Mouse (Mus musculus): ENCODE data around the gene Insm1. TPM values are rescaled to one million over a fixed set of nuclear protein-coding genes. Genes with fewer than 3 reads are reported as not detected.
A peak's percentile ranks its signal among the peaks of the same experiment; 100 is the strongest.

Insm1 gene
- polyA plus RNA-seq, 1 experiment from 2014 or later: 13.4 TPM

GRCm38 (mm10) chr2:146257037-146257436, 35.3 kb downstream of the Insm1 start:
- Histone ChIP-seq H3K9ac (no peak overlapping the region), H3K4me3 (replicated peaks) (no peak overlapping the region), H3K4me2 (no peak overlapping the region), H3K27ac (peak overlapping the region; percentile 46; the same call in 1 of the 2 replicates), H3K9me3 (no peaks in the 10 kb centered on the region), H3K27me3 (no peaks in the 10 kb centered on the region), H3K4me1 (peaks cover 53% of the 10 kb centered on the region), H3K36me3 (replicated peaks) (no peaks in the 10 kb centered on the region)
- peak; percentile 75 for ATAC-seq (ENCODE audit: low FRiP score)
- WGBS: 22% methylated on average over 3 of the region's 3 CpGs

GRCm38 (mm10) chr2:146257609-146258008, 35.9 kb downstream of the Insm1 start:
- no peaks in the 10 kb centered on the region for H3K36me3 ChIP-seq (replicated peaks)
- peaks cover 59% of the 10 kb centered on the region for H3K4me1 ChIP-seq
- peak; percentile 25; the same call in 1 of the 2 replicates for ATAC-seq (ENCODE audit: low FRiP score)
- H3K4me2 ChIP-seq: no peak overlapping the region
- no peak overlapping the region for H3K4me3 ChIP-seq (replicated peaks)
- H3K27ac ChIP-seq: peak overlapping the region; percentile 47
- H3K9me3 ChIP-seq: no peaks in the 10 kb centered on the region
- H3K27me3 ChIP-seq: no peaks in the 10 kb centered on the region
- H3K9ac ChIP-seq: no peak overlapping the region
- WGBS: 72% methylated on average over 3 of the region's 3 CpGs

GRCm38 (mm10) chr2:146258736-146259469, 37.2 kb downstream of the Insm1 start:
- H3K9ac ChIP-seq: no peak overlapping the region
- H3K4me2 ChIP-seq: 0 out of 2 replicates have a peak overlapping the region, but pooled peaks have one; percentile 8
- H3K4me1 ChIP-seq: peaks cover 62% of the 10 kb centered on the region
- H3K27me3 ChIP-seq: no peaks in the 10 kb centered on the region
- H3K36me3 ChIP-seq (replicated peaks): no peaks in the 10 kb centered on the region
- no peak overlapping the region for H3K4me3 ChIP-seq (replicated peaks)
- no peaks in the 10 kb centered on the region for H3K9me3 ChIP-seq
- peak; percentile 50; the same call in 1 of the 2 replicates for ATAC-seq (ENCODE audit: low FRiP score)
- 16% methylated on average over 10 of the region's 10 CpGs for WGBS
- peak overlapping the region; percentile 80 for H3K27ac ChIP-seq

- Histone ChIP-seq H3K4me3 (replicated peaks) (no peak overlapping the region), H3K27me3 (0 out of 2 replicates have a peak, but pooled peaks cover under 1% of the 10 kb centered on the region), H3K9ac (0 out of 2 replicates have a peak overlapping the region, but pooled peaks have one; percentile 12), H3K9me3 (no peaks in the 10 kb centered on the region), H3K4me2 (0 out of 2 replicates have a peak overlapping the region, but pooled peaks have one; percentile 11), H3K4me1 (peaks cover 62% of the 10 kb centered on the region), H3K36me3 (replicated peaks) (no peaks in the 10 kb centered on the region), H3K27ac (peak overlapping the region; percentile 78)
- ATAC-seq (ENCODE audit: low FRiP score): no peak
- WGBS: 17% methylated on average over 18 of the region's 18 CpGs
Observed at GRCm38 (mm10) chr2:146259787-146260560, 38.3 kb downstream of the Insm1 start.

GRCm38 (mm10) chr2:146261146-146261545, 39.4 kb downstream of the Insm1 start:
- Histone ChIP-seq H3K27me3 (0 out of 2 replicates have a peak, but pooled peaks cover 8% of the 10 kb centered on the region), H3K36me3 (replicated peaks) (no peaks in the 10 kb centered on the region), H3K9me3 (no peaks in the 10 kb centered on the region), H3K4me3 (replicated peaks) (no peak overlapping the region), H3K4me2 (no peak overlapping the region), H3K27ac (no peak overlapping the region), H3K4me1 (peaks cover 59% of the 10 kb centered on the region), H3K9ac (no peak overlapping the region)
- ATAC-seq (ENCODE audit: low FRiP score): no peak
- WGBS: 32% methylated on average over 4 of the region's 4 CpGs

- 7% methylated on average over 10 of the region's 10 CpGs for WGBS
- H3K9ac ChIP-seq: no peak overlapping the region
- ATAC-seq (ENCODE audit: low FRiP score): peak; percentile 76
- peaks cover 49% of the 10 kb centered on the region for H3K4me1 ChIP-seq
- 0 out of 2 replicates have a peak, but pooled peaks cover 8% of the 10 kb centered on the region for H3K27me3 ChIP-seq
- no peak overlapping the region for H3K4me3 ChIP-seq (replicated peaks)
- peak overlapping the region; percentile 62; the same call in 1 of the 2 replicates for H3K27ac ChIP-seq
- no peaks in the 10 kb centered on the region for H3K9me3 ChIP-seq
- no peak overlapping the region for H3K4me2 ChIP-seq
- no peaks in the 10 kb centered on the region for H3K36me3 ChIP-seq (replicated peaks)
Observed at GRCm38 (mm10) chr2:146262215-146262614, 40.5 kb downstream of the Insm1 start.

GRCm38 (mm10) chr2:146262966-146263365, 41.2 kb downstream of the Insm1 start:
- ATAC-seq (ENCODE audit: low FRiP score): no peak
- H3K27ac ChIP-seq: no peak overlapping the region
- H3K4me3 ChIP-seq (replicated peaks): no peak overlapping the region

GRCm38 (mm10) chr2:146265045-146265444, 43.3 kb downstream of the Insm1 start:
- H3K9me3 ChIP-seq: no peaks in the 10 kb centered on the region
- no peaks in the 10 kb centered on the region for H3K36me3 ChIP-seq (replicated peaks)
- no peak overlapping the region for H3K9ac ChIP-seq
- 82% methylated on average over 4 of the region's 4 CpGs for WGBS
- H3K4me1 ChIP-seq: peaks cover 27% of the 10 kb centered on the region
- no peak overlapping the region for H3K4me3 ChIP-seq (replicated peaks)
- H3K27me3 ChIP-seq: 0 out of 2 replicates have a peak, but pooled peaks cover 8% of the 10 kb centered on the region
- no peak for ATAC-seq (ENCODE audit: low FRiP score)
- no peak overlapping the region for H3K27ac ChIP-seq
- H3K4me2 ChIP-seq: no peak overlapping the region

More at GRCm38 (mm10) chr2:146262966-146263365, 41.2 kb downstream of the Insm1 start:
- 0 out of 2 replicates have a peak, but pooled peaks cover 8% of the 10 kb centered on the region for H3K27me3 ChIP-seq
- no peaks in the 10 kb centered on the region for H3K9me3 ChIP-seq
- H3K36me3 ChIP-seq (replicated peaks): no peaks in the 10 kb centered on the region
- peaks cover 42% of the 10 kb centered on the region for H3K4me1 ChIP-seq
- no peak overlapping the region for H3K4me2 ChIP-seq
- no peak overlapping the region for H3K9ac ChIP-seq

- Histone ChIP-seq H3K9ac (no peak overlapping the region), H3K4me3 (replicated peaks) (no peak overlapping the region), H3K36me3 (replicated peaks) (no peaks in the 10 kb centered on the region), H3K27ac (no peak overlapping the region), H3K9me3 (no peaks in the 10 kb centered on the region), H3K4me2 (no peak overlapping the region), H3K4me1 (peaks cover 14% of the 10 kb centered on the region), H3K27me3 (0 out of 2 replicates have a peak, but pooled peaks cover 8% of the 10 kb centered on the region)
- 96% methylated on average over 3 of the region's 3 CpGs for whole genome bisulfite sequencing
- no peak for ATAC-seq (ENCODE audit: low FRiP score)
Observed at GRCm38 (mm10) chr2:146266539-146266938, 44.8 kb downstream of the Insm1 start.
